Mouse (Mus musculus): ENCODE data around the gene Mrpl35. TPM values are rescaled to one million over a fixed set of nuclear protein-coding genes. Genes with fewer than 3 reads are reported as not detected.

Mrpl35 gene
- polyA plus RNA-seq, 1 experiment from 2014 or later, result 65.2 TPM

DNA sequence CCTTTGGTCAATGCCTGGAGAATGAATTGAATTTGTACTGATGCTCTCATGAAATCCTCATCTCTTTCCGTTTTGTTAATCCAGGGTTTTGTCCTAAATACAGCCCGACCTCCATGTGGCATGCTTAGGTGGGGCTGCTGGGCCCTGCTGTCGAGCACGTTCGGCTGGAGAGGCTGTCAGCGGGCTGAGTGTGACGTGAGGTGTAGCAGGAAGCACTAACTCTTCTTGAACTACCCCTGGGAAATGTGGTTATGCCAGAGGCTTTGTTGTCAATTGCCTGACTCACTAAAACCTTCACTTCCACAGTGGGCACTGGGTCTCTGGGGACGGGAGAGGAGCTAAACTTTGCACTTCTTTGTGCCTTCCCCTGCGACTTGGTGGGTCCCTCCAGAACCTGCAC lies 38.4 kb downstream of the Mrpl35 start:
- 64% methylated on average over 9 of the region's 9 CpGs for WGBS
- H3K4me3 ChIP-seq (ENCODE audit: low read depth, low read length), result no peak overlapping the region

DNA sequence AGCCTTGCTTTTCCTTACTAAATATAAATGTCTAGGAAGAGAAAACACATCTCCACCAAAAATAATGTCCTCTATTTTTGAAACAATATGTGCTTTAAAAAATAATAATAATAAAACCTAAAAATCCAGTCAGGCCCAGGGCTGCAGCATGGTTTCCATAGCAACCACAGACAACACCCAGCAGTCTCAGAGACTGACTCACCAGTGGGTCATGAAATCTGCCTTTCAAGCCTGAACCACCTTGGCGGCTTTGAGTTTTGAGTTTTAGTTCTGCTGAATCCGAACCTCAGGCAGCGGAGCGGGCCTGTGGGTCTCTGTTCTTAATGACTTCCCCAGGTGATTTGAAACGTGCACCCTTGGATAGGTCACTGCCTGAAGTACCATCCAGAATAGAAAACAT lies 43.6 kb downstream of the Mrpl35 start:
- Histone ChIP-seq H3K27me3 (ENCODE audit: control insufficient read depth, insufficient read depth, low read length) (no peaks in the 10 kb centered on the region), H3K9me3 (ENCODE audit: control insufficient read depth, low read length) (no peaks in the 10 kb centered on the region), H3K27ac (replicated peaks) (no peak overlapping the region), H3K4me1 (replicated peaks; ENCODE audit: control insufficient read depth, insufficient read depth) (no peaks in the 10 kb centered on the region), H3K4me2 (replicated peaks; ENCODE audit: low read depth) (no peak overlapping the region), H3K36me3 (ENCODE audit: control insufficient read depth, insufficient read depth, low read length) (no peaks in the 10 kb centered on the region), H3K9ac (ENCODE audit: low read length) (no peak overlapping the region), H3K4me3 (ENCODE audit: low read depth, low read length) (no peak overlapping the region)
- TF ChIP-seq CTCF (IDR thresholded peaks at IDR 0.05; ENCODE audit: low read depth), result no peak
- TF ChIP-seq EP300 (optimal IDR thresholded peaks at IDR 0.05), result no peak
- no peak for DNase-seq (ENCODE audit: low spot score)
- 82% methylated on average over 5 of the region's 5 CpGs for WGBS
- no peak for ATAC-seq (ENCODE audit: low FRiP score, low TSS enrichment)

More for the DNA sequence above, 38.4 kb downstream of the Mrpl35 start:
- ATAC-seq (ENCODE audit: low FRiP score, low TSS enrichment) (no peak), DNase-seq (ENCODE audit: low spot score) (no peak)
- Histone ChIP-seq H3K27ac (replicated peaks) (no peak overlapping the region), H3K9me3 (ENCODE audit: control insufficient read depth, low read length) (no peaks in the 10 kb centered on the region), H3K9ac (ENCODE audit: low read length) (no peak overlapping the region), H3K4me2 (replicated peaks; ENCODE audit: low read depth) (no peak overlapping the region), H3K27me3 (ENCODE audit: control insufficient read depth, insufficient read depth, low read length) (no peaks in the 10 kb centered on the region), H3K4me1 (replicated peaks; ENCODE audit: control insufficient read depth, insufficient read depth) (no peaks in the 10 kb centered on the region), H3K36me3 (ENCODE audit: control insufficient read depth, insufficient read depth, low read length) (no peaks in the 10 kb centered on the region)
- no peak for TF ChIP-seq CTCF (IDR thresholded peaks at IDR 0.05; ENCODE audit: low read depth)
- no peak for TF ChIP-seq EP300 (optimal IDR thresholded peaks at IDR 0.05)

DNA sequence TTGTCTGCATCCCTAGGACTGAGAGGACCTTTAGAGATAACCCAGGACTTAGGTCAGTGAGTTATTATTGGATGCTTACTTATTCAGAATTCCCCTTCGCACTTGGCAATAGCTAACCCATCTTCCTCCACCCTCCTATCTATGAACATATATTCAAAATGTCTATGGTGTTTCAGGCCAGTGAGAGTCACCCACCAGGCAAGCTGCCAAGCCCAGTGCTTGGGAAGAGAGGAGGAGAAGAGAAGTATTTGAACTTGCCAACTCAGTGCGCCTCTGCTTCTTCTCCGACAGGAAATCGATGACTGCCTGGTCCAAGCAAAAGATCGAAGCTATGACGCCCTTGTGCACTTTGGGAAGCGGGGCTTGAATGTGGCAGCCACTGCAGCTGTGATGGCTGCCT lies 46.3 kb downstream of the Mrpl35 start:
- Histone ChIP-seq H3K27ac (replicated peaks) (no peak overlapping the region), H3K9me3 (ENCODE audit: control insufficient read depth, low read length) (no peaks in the 10 kb centered on the region), H3K9ac (ENCODE audit: low read length) (no peak overlapping the region), H3K4me2 (replicated peaks; ENCODE audit: low read depth) (no peak overlapping the region), H3K4me3 (ENCODE audit: low read depth, low read length) (no peak overlapping the region), H3K36me3 (ENCODE audit: control insufficient read depth, insufficient read depth, low read length) (no peaks in the 10 kb centered on the region), H3K27me3 (ENCODE audit: control insufficient read depth, insufficient read depth, low read length) (no peaks in the 10 kb centered on the region), H3K4me1 (replicated peaks; ENCODE audit: control insufficient read depth, insufficient read depth) (no peaks in the 10 kb centered on the region)
- no peak for TF ChIP-seq CTCF (IDR thresholded peaks at IDR 0.05; ENCODE audit: low read depth)
- TF ChIP-seq EP300 (optimal IDR thresholded peaks at IDR 0.05), result no peak
- ATAC-seq (ENCODE audit: low FRiP score, low TSS enrichment) (no peak), DNase-seq (ENCODE audit: low spot score) (no peak)
- 86% methylated on average over 7 of the region's 7 CpGs for WGBS

GRCm38 (mm10) chr6:71779831-71780230 lies 46.9 kb downstream of the Mrpl35 start:
- WGBS, result 80% methylated on average over 2 of the region's 2 CpGs

GRCm38 (mm10) chr6:71778016-71778415 lies 48.8 kb downstream of the Mrpl35 start:
- no peaks in the 10 kb centered on the region for H3K9me3 ChIP-seq (ENCODE audit: control insufficient read depth, low read length)
- no peak overlapping the region for H3K4me2 ChIP-seq (replicated peaks; ENCODE audit: low read depth)
- H3K4me3 ChIP-seq (ENCODE audit: low read depth, low read length), result no peak overlapping the region
- 62% methylated on average over 5 of the region's 5 CpGs for WGBS
- ATAC-seq (ENCODE audit: low FRiP score, low TSS enrichment), result no peak
- H3K36me3 ChIP-seq (ENCODE audit: control insufficient read depth, insufficient read depth, low read length), result no peaks in the 10 kb centered on the region
- H3K4me1 ChIP-seq (replicated peaks; ENCODE audit: control insufficient read depth, insufficient read depth), result no peaks in the 10 kb centered on the region
- H3K9ac ChIP-seq (ENCODE audit: low read length), result no peak overlapping the region
- DNase-seq (ENCODE audit: low spot score), result no peak
- no peaks in the 10 kb centered on the region for H3K27me3 ChIP-seq (ENCODE audit: control insufficient read depth, insufficient read depth, low read length)
- TF ChIP-seq EP300 (optimal IDR thresholded peaks at IDR 0.05), result no peak
- TF ChIP-seq CTCF (IDR thresholded peaks at IDR 0.05; ENCODE audit: low read depth), result no peak
- H3K27ac ChIP-seq (replicated peaks), result no peak overlapping the region

More at GRCm38 (mm10) chr6:71779831-71780230, 46.9 kb downstream of the Mrpl35 start:
- Histone ChIP-seq H3K4me1 (replicated peaks; ENCODE audit: control insufficient read depth, insufficient read depth) (no peaks in the 10 kb centered on the region), H3K27ac (replicated peaks) (no peak overlapping the region), H3K9me3 (ENCODE audit: control insufficient read depth, low read length) (no peaks in the 10 kb centered on the region), H3K9ac (ENCODE audit: low read length) (no peak overlapping the region), H3K36me3 (ENCODE audit: control insufficient read depth, insufficient read depth, low read length) (no peaks in the 10 kb centered on the region), H3K4me2 (replicated peaks; ENCODE audit: low read depth) (no peak overlapping the region), H3K27me3 (ENCODE audit: control insufficient read depth, insufficient read depth, low read length) (no peaks in the 10 kb centered on the region), H3K4me3 (ENCODE audit: low read depth, low read length) (no peak overlapping the region)
- no peak for DNase-seq (ENCODE audit: low spot score)
- TF ChIP-seq EP300 (optimal IDR thresholded peaks at IDR 0.05) (no peak), CTCF (IDR thresholded peaks at IDR 0.05; ENCODE audit: low read depth) (no peak)
- ATAC-seq (ENCODE audit: low FRiP score, low TSS enrichment), result no peak

DNA sequence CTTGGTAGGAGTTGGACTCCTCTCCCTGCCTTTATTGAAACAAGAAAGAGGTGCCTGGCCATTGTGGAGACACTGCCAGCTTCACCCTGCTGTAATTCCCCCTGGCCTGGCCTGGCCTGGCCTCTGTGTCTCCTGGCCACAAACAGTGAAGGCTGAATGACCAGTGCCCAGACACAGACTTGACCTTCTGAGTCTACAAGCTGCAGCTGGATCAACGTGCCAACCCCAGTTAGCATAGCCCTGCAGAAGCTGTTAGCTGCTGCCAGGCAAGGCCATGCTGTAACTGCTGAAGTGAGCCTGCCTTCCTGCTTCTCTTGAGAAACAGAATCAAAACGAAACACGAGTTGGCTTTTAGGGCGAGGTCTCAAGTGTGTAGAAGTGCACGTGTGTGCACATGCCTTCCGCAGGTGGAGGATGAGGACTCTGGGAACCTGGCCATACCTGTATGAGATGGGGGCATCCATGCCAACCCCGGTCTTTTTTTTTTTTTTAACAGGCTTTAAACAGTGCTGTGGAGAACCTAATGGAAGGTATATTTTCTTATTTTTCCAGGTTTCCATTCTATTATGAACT lies 54.0 kb downstream of the Mrpl35 start:
- DNase-seq (ENCODE audit: low spot score), result no peak
- no peak overlapping the region for H3K27ac ChIP-seq (replicated peaks)
- no peak overlapping the region for H3K9ac ChIP-seq (ENCODE audit: low read length)
- H3K4me3 ChIP-seq (ENCODE audit: low read depth, low read length), result no peak overlapping the region
- no peak for ATAC-seq (ENCODE audit: low FRiP score, low TSS enrichment)
- H3K9me3 ChIP-seq (ENCODE audit: control insufficient read depth, low read length), result no peaks in the 10 kb centered on the region
- no peak overlapping the region for H3K4me2 ChIP-seq (replicated peaks; ENCODE audit: low read depth)
- no peaks in the 10 kb centered on the region for H3K27me3 ChIP-seq (ENCODE audit: control insufficient read depth, insufficient read depth, low read length)
- 61% methylated on average over 7 of the region's 7 CpGs for WGBS
- TF ChIP-seq EP300 (optimal IDR thresholded peaks at IDR 0.05), result no peak
- TF ChIP-seq CTCF (IDR thresholded peaks at IDR 0.05; ENCODE audit: low read depth), result no peak
- H3K4me1 ChIP-seq (replicated peaks; ENCODE audit: control insufficient read depth, insufficient read depth), result no peaks in the 10 kb centered on the region
- no peaks in the 10 kb centered on the region for H3K36me3 ChIP-seq (ENCODE audit: control insufficient read depth, insufficient read depth, low read length)
